Mouse (Mus musculus) megakaryocyte, embryonic 14.5 days (primary cell): Measurements from ENCODE around the gene Tysnd1.

Experiments used
- FLI1 ChIP-seq: IDR thresholded peaks from 2 replicates; pipeline ENCODE4 v1.6.1; 2012; ENCODE audit warnings: low read length, inconsistent platforms, mixed read lengths
- GATA1 ChIP-seq: IDR thresholded peaks from 3 replicates; pipeline ENCODE4 v1.6.1; 2012; ENCODE audit warnings: mixed read lengths, low read length, inconsistent platforms, borderline replicate concordance

DNA sequence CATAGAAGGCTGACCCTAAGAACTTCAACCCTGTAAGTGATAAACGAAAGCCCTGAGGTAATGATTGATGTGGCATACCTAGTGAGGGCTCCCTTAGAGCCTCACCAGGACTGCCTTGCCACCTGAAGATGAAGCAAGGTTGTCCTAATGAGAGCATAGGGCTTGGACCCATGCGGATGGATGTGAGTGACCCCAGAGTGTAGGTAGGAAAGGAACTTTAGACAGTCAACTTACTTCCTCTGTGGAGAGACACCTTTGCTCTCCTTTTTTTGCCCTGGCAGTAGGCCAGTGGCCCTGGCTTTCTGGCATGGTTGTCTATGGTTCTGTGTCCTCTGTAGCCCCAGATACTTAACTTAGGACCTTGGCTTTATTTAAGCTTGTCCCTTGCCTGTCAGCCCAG is 1.7 kb downstream of the Tysnd1 start:
- no peak for TF ChIP-seq GATA1
- no peak for TF ChIP-seq FLI1
